ENCODE assay signal across 8 mouse cellular contexts in the genomic region with DNA sequence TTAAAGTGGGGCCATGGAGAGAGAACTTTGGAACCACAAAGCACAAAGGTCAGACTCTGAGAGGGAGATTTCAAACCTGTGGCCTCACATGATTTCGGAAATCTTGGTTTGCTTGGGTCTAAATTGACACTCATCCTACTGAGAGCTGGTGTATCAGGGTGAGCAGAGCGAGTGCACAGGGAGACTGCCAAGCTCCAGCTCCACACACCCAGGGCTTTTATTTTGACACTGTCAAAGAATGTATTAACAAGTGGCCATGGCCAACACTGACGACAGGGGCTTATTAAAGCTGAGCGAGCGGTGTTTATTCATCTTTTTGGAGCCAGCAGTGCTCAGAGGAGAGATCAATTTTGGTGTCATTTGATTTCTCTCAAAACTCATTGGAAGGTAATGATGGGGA. TPM values are rescaled to one million over a fixed set of nuclear protein-coding genes. Genes with fewer than 3 reads are reported as not detected.
DNase-seq lines count a peak whose midpoint lies in the region; ATAC-seq and TF ChIP-seq lines count a peak whose summit lies in the region.

No protein-coding gene starts in this region.

- WGBS in forebrain, embryonic 11.5 days, result 18% methylated on average over 5 of the region's 5 CpGs
- 25% methylated on average over 5 of the region's 5 CpGs for WGBS in hindbrain, embryonic 11.5 days
- 26% methylated on average over 5 of the region's 5 CpGs for WGBS in lung, postnatal 0 days

- H3K9me3 ChIP-seq in forebrain, embryonic 11.5 days (ENCODE audit: control insufficient read depth, low read length), result no peaks in the 10 kb centered on the region
- no peaks in the 10 kb centered on the region for H3K9me3 ChIP-seq in hindbrain, embryonic 11.5 days (ENCODE audit: control insufficient read depth, low read length)
- H3K9me3 ChIP-seq in lung, postnatal 0 days (ENCODE audit: low read length), result no peaks in the 10 kb centered on the region

- peak; percentile 31 for DNase-seq in adrenal gland, postnatal 10 days
- no peak for DNase-seq in adrenal gland, adult 8-10 months
- no peak for DNase-seq in forebrain, embryonic 11.5 days (ENCODE audit: low spot score)
- peak; percentile 27 for DNase-seq in hindbrain, embryonic 11.5 days (ENCODE audit: low spot score)
- peak; percentile 52 for DNase-seq in lung, postnatal 0 days (ENCODE audit: low spot score)
- no peak for DNase-seq in right cerebral cortex, postnatal 36 days (ENCODE audit: low spot score in 2 of 2)
- no peak for DNase-seq in right cerebral cortex, postnatal 14 days
- no peak for DNase-seq in B cell, adult 2 months

- peak overlapping the region; percentile 36 for H3K4me2 ChIP-seq in forebrain, embryonic 11.5 days (ENCODE audit: low read depth, low read length, severe bottlenecking)
- H3K4me2 ChIP-seq in hindbrain, embryonic 11.5 days (replicated peaks; ENCODE audit: low read depth, low read length), result no peak overlapping the region
- H3K4me2 ChIP-seq in lung, postnatal 0 days (replicated peaks; ENCODE audit: low read depth, low read length), result peak overlapping the region; percentile 45

- H3K36me3 ChIP-seq in forebrain, embryonic 11.5 days (ENCODE audit: control insufficient read depth, insufficient read depth, low read length), result no peaks in the 10 kb centered on the region
- no peaks in the 10 kb centered on the region for H3K36me3 ChIP-seq in hindbrain, embryonic 11.5 days (ENCODE audit: control insufficient read depth, insufficient read depth, low read length)
- 0 out of 2 replicates have a peak, but pooled peaks cover 6% of the 10 kb centered on the region for H3K36me3 ChIP-seq in lung, postnatal 0 days (ENCODE audit: insufficient read depth, low read length)

- peak overlapping the region; percentile 4; the same call in 1 of the 2 replicates for H3K4me3 ChIP-seq in forebrain, embryonic 11.5 days (ENCODE audit: low read depth, low read length)
- H3K4me3 ChIP-seq in hindbrain, embryonic 11.5 days (ENCODE audit: low read depth, low read length), result no peak overlapping the region
- H3K4me3 ChIP-seq in lung, postnatal 0 days (ENCODE audit: low read depth, low read length), result peak overlapping the region; percentile 12; the same call in 1 of the 2 replicates

- H3K27me3 ChIP-seq in forebrain, embryonic 11.5 days (ENCODE audit: control insufficient read depth, insufficient read depth, low read length), result no peaks in the 10 kb centered on the region
- H3K27me3 ChIP-seq in hindbrain, embryonic 11.5 days (ENCODE audit: control insufficient read depth, insufficient read depth, low read length), result no peaks in the 10 kb centered on the region
- H3K27me3 ChIP-seq in lung, postnatal 0 days (replicated peaks; ENCODE audit: insufficient read depth, low read length), result no peaks in the 10 kb centered on the region

- no peak for TF ChIP-seq EP300 in lung, postnatal 0 days (IDR thresholded peaks at IDR 0.05)

- ATAC-seq in forebrain, embryonic 11.5 days (replicated peaks; ENCODE audit: low FRiP score), result peak; percentile 58; the same call in 1 of the 2 replicates
- no peak for ATAC-seq in hindbrain, embryonic 11.5 days (ENCODE audit: low FRiP score)
- peak; percentile 57 for ATAC-seq in lung, postnatal 0 days

- peaks cover 9% of the 10 kb centered on the region; the same call in 1 of the 2 replicates for H3K4me1 ChIP-seq in forebrain, embryonic 11.5 days (replicated peaks; ENCODE audit: control insufficient read depth, insufficient read depth, low read length)
- no peaks in the 10 kb centered on the region; the same call in 1 of the 2 replicates for H3K4me1 ChIP-seq in hindbrain, embryonic 11.5 days (replicated peaks; ENCODE audit: control insufficient read depth, insufficient read depth, low read length)
- peaks cover 12% of the 10 kb centered on the region; the same call in 1 of the 2 replicates for H3K4me1 ChIP-seq in lung, postnatal 0 days (ENCODE audit: insufficient read depth, low read depth, low read length)

- no peak overlapping the region for H3K9ac ChIP-seq in forebrain, embryonic 11.5 days (ENCODE audit: low read length)
- H3K9ac ChIP-seq in hindbrain, embryonic 11.5 days (ENCODE audit: low read depth, low read length), result no peak overlapping the region
- H3K9ac ChIP-seq in lung, postnatal 0 days (replicated peaks; ENCODE audit: low read depth), result no peak overlapping the region

- no peak overlapping the region for H3K27ac ChIP-seq in forebrain, embryonic 11.5 days (ENCODE audit: low read depth, low read length)
- H3K27ac ChIP-seq in hindbrain, embryonic 11.5 days (ENCODE audit: low read depth, low read length), result no peak overlapping the region
- no peak overlapping the region for H3K27ac ChIP-seq in lung, postnatal 0 days (ENCODE audit: low read length)

- TF ChIP-seq CTCF in lung, postnatal 0 days (IDR thresholded peaks at IDR 0.05), result no peak

RNA-seq across cellular contexts. Expression of a gene that starts 3.0 kb away (rescaled TPM):
- 10 to 100 TPM; 16.2 to 21.2 TPM for total RNA-seq in adrenal gland, postnatal 10 days (2021)
- total RNA-seq in adrenal gland, adult 8-10 months (2022), result 10 to 100 TPM; 14.3 to 31.6 (median 23.8) TPM
- 8.1 and 9.2 TPM in 2 replicates for polyA plus RNA-seq in forebrain, embryonic 11.5 days (2014; fragmentation: Nextera tagmentation; extraction: Ambion mirVana)
- 7.4 and 9.4 TPM in 2 replicates for polyA plus RNA-seq in hindbrain, embryonic 11.5 days (2014; fragmentation: Nextera tagmentation; extraction: Ambion mirVana)
- 7.7 and 8.7 TPM in 2 replicates for polyA plus RNA-seq in lung, postnatal 0 days (2015; fragmentation: Nextera tagmentation; extraction: Ambion mirVana)

Comparison
In these comparisons a context has a peak if more than half of its experiments do, and no peak if none do; other contexts are left out.
1. DNase-seq: peak in adrenal gland, postnatal 10 days (single experiment), hindbrain, embryonic 11.5 days (single experiment) and lung, postnatal 0 days (single experiment); none in adrenal gland, adult 8-10 months (single experiment), forebrain, embryonic 11.5 days (single experiment), right cerebral cortex, postnatal 36 days (0 of 2), right cerebral cortex, postnatal 14 days (single experiment) and B cell, adult 2 months (0 of 2).